Mouse (Mus musculus) mouse embryonic stem cell (cell line): ENCODE results near the gene Gstcd.

Source experiments
- in situ Hi-C, 2 experiments: fragments of 300-500 bp; cut with MboI; formaldehyde crosslinking; loops; 1 replicate in 1 of 2; 3 replicates in 1 of 2; pipeline ENCODE4 v1.14.3; 2019 to 2020; ENCODE audit warnings: low sequenced_read_pairs in 2 of 2, low pct_unique_long_range_greater_than_20kb in 1 of 2, mixed read lengths in 1 of 2; ENCODE audit not compliant: unreplicated experiment in 1 of 2

Gene Gstcd

DNA sequence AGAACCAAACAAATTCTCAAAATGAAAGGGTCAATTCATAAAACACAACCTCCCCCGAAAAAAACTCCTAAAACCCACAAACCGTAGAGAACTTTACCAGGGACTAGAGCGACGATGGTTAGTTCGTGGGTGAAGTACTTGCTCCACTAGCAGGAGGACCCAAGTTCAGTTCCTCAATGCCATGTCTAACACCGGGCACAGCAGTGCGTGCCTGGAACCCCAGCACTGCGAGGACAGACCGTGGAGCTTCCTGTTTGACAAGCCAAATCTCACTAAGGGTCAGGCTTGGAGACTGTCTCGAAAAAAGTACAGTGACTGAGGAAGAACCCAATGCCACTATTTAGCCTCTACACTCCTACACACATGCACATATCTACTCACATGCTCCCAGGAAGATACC lies 16.3 kb downstream of the Gstcd start:
- in situ Hi-C loops = no loop called here

DNA sequence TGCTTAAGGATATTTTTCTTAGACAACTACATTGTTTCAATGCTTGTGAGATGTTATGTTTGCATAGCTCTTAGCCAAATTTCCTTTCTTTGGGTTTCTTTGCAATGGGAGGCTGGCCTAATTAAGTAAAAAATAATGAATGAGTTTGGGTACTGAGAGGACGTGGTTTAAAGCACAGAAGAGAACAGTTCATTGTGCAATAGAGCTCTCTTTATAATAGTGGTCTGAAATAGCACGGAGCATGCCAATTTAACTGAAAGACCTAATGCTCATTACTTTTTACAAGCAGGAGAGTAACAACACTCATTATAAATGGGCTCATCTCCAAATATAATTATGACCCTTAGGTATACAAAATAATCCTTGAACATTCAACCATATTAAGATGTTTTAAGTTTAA lies 39.8 kb downstream of the Gstcd start:
- in situ Hi-C loops = no loop called here

GRCm38 (mm10) chr3:133033145-133033755 lies 58.6 kb downstream of the Gstcd start:
- in situ Hi-C loops = no loop called here

- in situ Hi-C loops = no loop called here
Measured at GRCm38 (mm10) chr3:133026977-133027376, 64.9 kb downstream of the Gstcd start.

GRCm38 (mm10) chr3:133007250-133007649 lies 84.6 kb downstream of the Gstcd start:
- in situ Hi-C loops = no loop called here

GRCm38 (mm10) chr3:132996299-132996698 lies 95.5 kb downstream of the Gstcd start:
- in situ Hi-C loops = no loop called here

DNA sequence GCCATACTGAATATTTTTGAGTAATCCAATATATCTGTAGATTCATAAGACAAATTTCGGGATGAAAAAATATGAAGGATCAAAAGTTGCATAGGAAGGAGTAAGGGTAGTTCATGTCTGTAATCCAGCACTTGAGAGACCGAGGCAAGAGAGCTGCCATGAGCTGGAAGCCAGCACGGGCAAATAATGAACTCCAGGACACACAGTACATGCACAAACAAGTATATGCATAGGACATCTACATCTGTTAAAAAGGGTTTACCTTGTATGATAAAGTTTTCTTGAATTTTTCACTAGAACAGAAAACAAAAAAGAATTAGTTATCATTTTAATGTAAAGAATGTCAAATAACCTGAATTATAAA lies 95.9 kb downstream of the Gstcd start:
- in situ Hi-C loops = no loop called here

- in situ Hi-C loops = no loop called here
Measured at GRCm38 (mm10) chr3:132995172-132995903, 96.5 kb downstream of the Gstcd start.

DNA sequence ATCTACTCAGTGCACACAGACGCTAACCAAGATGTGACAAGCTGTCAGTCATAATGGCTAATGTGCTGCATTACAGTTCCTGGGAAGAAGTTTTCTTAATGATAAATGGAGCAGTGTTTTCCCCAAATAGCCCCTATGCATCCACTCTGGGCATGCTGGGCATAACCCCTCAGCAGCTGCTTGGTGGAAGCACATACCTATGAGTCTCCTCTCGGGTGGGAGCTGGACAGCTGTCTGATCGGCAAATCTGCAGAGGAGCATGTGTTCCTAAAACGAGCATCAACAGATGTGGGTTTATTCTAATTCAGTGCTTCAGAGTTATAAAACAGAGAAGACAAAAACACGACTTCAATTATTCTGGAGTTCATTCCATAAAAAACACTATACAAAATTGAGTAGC lies 105.6 kb downstream of the Gstcd start:
- in situ Hi-C loops = no loop called here

GRCm38 (mm10) chr3:132983845-132984485 lies 107.9 kb downstream of the Gstcd start:
- in situ Hi-C loops = no loop called here

DNA sequence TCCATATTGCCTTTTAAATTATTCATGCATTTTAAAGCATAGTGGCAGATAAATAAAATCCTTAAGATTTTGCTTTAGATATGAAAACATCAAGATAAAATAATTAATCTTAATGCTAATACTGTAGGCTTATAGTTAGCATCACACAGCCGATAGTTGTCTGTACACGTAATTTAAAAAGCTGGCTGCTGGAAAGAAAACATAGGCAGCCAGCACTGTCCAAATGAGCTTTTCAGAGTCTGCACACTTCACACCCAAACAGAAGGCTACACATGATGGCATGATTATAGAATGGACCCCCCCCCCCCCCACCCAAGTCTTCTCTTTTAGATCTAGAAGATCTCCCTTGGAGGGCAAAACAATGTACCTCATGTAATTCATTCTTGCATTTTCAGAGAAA lies 109.9 kb downstream of the Gstcd start:
- in situ Hi-C loops = no loop called here

GRCm38 (mm10) chr3:132979781-132980461 lies 111.9 kb downstream of the Gstcd start:
- in situ Hi-C loops = no loop called here

- in situ Hi-C loops = no loop called here
Measured at GRCm38 (mm10) chr3:132966255-132966654, 125.6 kb downstream of the Gstcd start.

DNA sequence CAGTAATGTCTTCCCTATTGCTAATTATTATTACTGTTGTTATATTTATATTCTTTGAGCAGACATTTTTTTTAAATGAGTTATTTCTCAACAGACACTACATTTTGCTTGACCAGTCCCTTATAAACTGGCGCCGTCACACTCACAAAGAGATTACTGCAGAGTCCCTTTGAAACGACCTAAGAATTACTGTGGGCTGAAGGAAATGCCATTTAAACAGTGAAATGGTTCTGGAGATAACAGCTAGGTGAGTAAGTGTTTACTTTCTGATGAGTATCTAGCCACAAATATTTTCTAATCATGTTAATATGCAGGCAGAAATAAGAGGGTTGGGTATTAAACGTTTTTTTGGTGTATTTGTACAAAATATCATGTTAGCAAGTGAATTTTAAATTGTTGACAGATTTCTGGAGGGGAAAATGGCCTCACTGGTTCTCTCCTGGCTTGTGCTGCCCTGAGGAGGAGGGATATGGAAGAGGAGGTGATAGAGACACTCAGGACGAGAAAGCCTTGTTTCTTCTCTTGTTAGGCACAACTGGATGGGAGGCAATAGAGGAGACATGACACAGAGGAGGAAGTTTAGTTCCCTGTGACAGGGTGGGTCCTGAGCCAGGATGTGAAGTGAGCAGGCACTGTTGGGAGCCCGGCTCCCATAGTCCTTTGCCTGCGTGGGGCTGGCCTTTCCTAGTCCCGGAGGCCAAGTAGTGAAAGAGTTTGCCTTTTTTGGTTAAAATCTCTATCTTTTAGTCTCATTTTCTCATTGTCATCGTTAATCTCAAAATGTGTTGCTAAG lies 126.9 kb downstream of the Gstcd start:
- in situ Hi-C loops = no loop called here

DNA sequence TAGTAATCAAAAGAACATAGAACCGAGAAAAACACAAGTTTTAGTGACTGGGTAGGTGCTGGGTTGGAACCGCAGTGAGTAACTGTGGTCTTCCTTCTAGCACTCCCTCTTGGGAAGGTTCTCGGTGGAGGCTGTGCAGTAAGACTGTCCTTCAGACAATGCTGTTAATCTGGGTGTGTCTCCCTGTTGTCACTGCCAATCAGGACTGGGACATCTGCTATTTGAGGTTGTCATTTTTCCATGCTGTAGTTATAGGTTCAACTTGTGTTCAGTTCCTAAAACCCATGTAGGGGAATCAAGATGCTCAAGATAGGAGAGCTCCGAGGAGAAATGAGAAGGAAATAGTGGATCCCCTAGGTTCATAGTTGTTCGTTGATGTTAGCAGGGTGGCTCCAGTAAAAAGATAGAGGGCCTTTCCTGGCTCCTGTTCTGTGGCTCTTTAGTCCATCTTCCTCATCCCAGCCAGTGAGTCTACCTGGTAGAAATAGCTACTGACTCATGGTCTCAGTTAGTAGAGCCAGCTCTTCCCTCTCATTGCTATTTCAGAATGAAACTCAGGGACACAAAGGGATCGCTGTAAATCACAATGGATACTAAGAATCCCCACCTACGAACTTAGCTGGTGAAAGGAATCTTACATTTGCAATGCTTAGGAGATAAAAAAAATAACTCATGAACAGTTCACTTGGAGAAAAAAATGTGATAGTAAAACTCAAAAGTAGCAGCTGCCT lies 129.0 kb downstream of the Gstcd start:
- in situ Hi-C loops = no loop called here

GRCm38 (mm10) chr3:132950529-132950880 lies 141.3 kb downstream of the Gstcd start:
- in situ Hi-C loops = no loop called here

DNA sequence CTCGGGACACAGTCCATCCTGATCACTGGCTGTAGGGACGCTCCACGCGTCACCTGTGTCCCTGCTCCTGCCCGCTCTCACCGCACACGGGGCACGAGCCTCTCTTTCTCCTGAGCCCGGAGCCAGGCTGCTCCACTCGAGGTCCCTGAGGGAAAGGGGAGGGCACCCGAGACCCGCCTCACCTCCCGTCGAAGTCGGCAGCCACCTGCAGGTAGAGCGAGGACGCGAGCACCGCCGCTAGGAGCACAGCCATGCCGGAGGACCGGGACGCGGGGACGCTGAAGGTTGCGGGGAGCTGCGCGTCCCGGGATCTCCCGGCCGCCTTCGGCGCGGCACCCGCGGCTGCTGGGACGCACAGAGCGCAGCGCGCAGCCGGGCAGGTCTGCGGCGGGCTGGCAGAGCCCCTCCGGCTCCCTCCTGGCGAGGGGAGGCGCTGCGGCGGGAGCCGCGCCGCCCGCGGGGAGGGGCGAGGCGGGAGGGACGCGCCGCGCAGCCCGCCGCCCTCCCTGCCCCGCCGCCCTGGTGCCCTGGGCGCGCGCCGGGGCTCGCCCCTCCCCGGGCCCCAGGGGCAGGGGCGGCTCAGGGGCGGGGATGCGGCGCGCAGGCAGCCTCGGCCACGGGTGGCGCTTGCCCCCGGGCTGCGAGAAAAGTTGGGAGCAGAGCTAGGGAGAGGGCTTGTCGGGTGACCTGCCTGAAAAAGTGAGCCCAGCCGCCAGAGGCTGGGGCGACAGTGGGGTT lies 141.9 kb downstream of the Gstcd start, which contains the start of gene Npnt:
Gene Npnt (minus strand): TSS at position 501 of the 738 bp plus-strand sequence.
- in situ Hi-C loops = no loop called here
